Mouse (Mus musculus): ENCODE data around the gene Dkc1. TPM values are rescaled to one million over a fixed set of nuclear protein-coding genes. Genes with fewer than 3 reads are reported as not detected.

The Dkc1 gene
- total RNA-seq (2021) = 10 to 100 TPM; 32.5 to 36.4 TPM

GRCm38 (mm10) chrX:75095369-75096162 lies at the start of gene Dkc1:
Gene Dkc1 (plus strand): TSS chrX:75095854.
- DNase-seq (ENCODE audit: extremely low spot score in 1 of 2, low spot score in 1 of 2) = peak; percentile 70 to 78

- no peak for DNase-seq (ENCODE audit: extremely low spot score in 1 of 2, low spot score in 1 of 2)
Observed at GRCm38 (mm10) chrX:75045931-75046330, 49.7 kb upstream of the Dkc1 start.

GRCm38 (mm10) chrX:75046921-75047635 lies 48.6 kb upstream of the Dkc1 start:
- DNase-seq (ENCODE audit: extremely low spot score in 1 of 2, low spot score in 1 of 2) = no peak

GRCm38 (mm10) chrX:75056120-75056775 lies 39.4 kb upstream of the Dkc1 start:
- no peak for DNase-seq (ENCODE audit: extremely low spot score in 1 of 2, low spot score in 1 of 2)

- DNase-seq (ENCODE audit: extremely low spot score in 1 of 2, low spot score in 1 of 2) = no peak
Observed at GRCm38 (mm10) chrX:75082351-75082750, 13.3 kb upstream of the Dkc1 start.

GRCm38 (mm10) chrX:75083982-75084773 lies 11.5 kb upstream of the Dkc1 start:
- DNase-seq (ENCODE audit: extremely low spot score in 1 of 2, low spot score in 1 of 2) = peak in 1 of 2 experiments; percentile 8

- DNase-seq (ENCODE audit: extremely low spot score in 1 of 2, low spot score in 1 of 2) = peak in 1 of 2 experiments; percentile 10
Observed at GRCm38 (mm10) chrX:75084774-75085508, 10.7 kb upstream of the Dkc1 start, which contains the start of gene Gab3. Gene Gab3 (minus strand): TSS chrX:75085458.

GRCm38 (mm10) chrX:75085654-75086053 lies 10.0 kb upstream of the Dkc1 start:
- DNase-seq (ENCODE audit: extremely low spot score in 1 of 2, low spot score in 1 of 2) = no peak

GRCm38 (mm10) chrX:75096163-75096770 lies 613 bp downstream of the Dkc1 start:
- no peak for DNase-seq (ENCODE audit: extremely low spot score in 1 of 2, low spot score in 1 of 2)

- DNase-seq (ENCODE audit: extremely low spot score in 1 of 2, low spot score in 1 of 2) = no peak
Observed at GRCm38 (mm10) chrX:75098799-75099198, 3.1 kb downstream of the Dkc1 start.

- no peak for DNase-seq (ENCODE audit: extremely low spot score in 1 of 2, low spot score in 1 of 2)
Observed at GRCm38 (mm10) chrX:75102293-75102692, 6.6 kb downstream of the Dkc1 start.

- no peak for DNase-seq (ENCODE audit: extremely low spot score in 1 of 2, low spot score in 1 of 2)
Observed at GRCm38 (mm10) chrX:75115550-75115949, 19.9 kb downstream of the Dkc1 start.

GRCm38 (mm10) chrX:75125606-75126005 lies 30.0 kb downstream of the Dkc1 start:
- DNase-seq (ENCODE audit: extremely low spot score in 1 of 2, low spot score in 1 of 2) = no peak

- no peak for DNase-seq (ENCODE audit: extremely low spot score in 1 of 2, low spot score in 1 of 2)
Observed at GRCm38 (mm10) chrX:75126893-75127292, 31.2 kb downstream of the Dkc1 start.

GRCm38 (mm10) chrX:75128333-75128980 lies 32.8 kb downstream of the Dkc1 start:
- DNase-seq (ENCODE audit: extremely low spot score in 1 of 2, low spot score in 1 of 2) = no peak

GRCm38 (mm10) chrX:75129474-75129873 lies 33.8 kb downstream of the Dkc1 start:
- DNase-seq (ENCODE audit: extremely low spot score in 1 of 2, low spot score in 1 of 2) = no peak

- peak; percentile 40 to 42 for DNase-seq (ENCODE audit: extremely low spot score in 1 of 2, low spot score in 1 of 2)
Observed at GRCm38 (mm10) chrX:75130467-75131160, 35.0 kb downstream of the Dkc1 start, which contains the start of gene Mpp1. Gene Mpp1 (minus strand): TSS chrX:75131016.

GRCm38 (mm10) chrX:75136938-75137337 lies 41.3 kb downstream of the Dkc1 start:
- no peak for DNase-seq (ENCODE audit: extremely low spot score in 1 of 2, low spot score in 1 of 2)
